Mouse (Mus musculus) heart, embryonic 13.5 days (tissue): ENCODE data around the gene Shkbp1. TPM values are rescaled to one million over a fixed set of nuclear protein-coding genes. Genes with fewer than 3 reads are reported as not detected.

Experiments
- ATAC-seq: fragments of 200-750 bp; cut with Nextera tagmentation; 2 replicates; pipeline ENCODE4 v1.8.0; 2017; ENCODE audit warnings: moderate TSS enrichment; ENCODE audit not compliant: insufficient number of reproducible peaks, low FRiP score, low TSS enrichment; ENCODE audit errors: extremely low read depth
- H3K27ac ChIP-seq: fragments of 300-500 bp; sonication (generic); replicated peaks from 2 replicates; pipeline ENCODE4 v1.5.1; 2015; ENCODE audit warnings: moderate library complexity, mild to moderate bottlenecking, inconsistent platforms
- H3K27me3 ChIP-seq: fragments of 300-500 bp; sonication (generic); replicated peaks from 2 replicates; pipeline ENCODE4 v1.6.1; 2015; ENCODE audit warnings: mild to moderate bottlenecking, inconsistent platforms
- H3K36me3 ChIP-seq: fragments of 300-500 bp; sonication (generic); 2 replicates; pipeline ENCODE4 v1.6.1; 2015; ENCODE audit warnings: mild to moderate bottlenecking, inconsistent platforms
- H3K4me1 ChIP-seq: fragments of 300-500 bp; sonication (generic); 2 replicates; pipeline ENCODE4 v1.6.1; 2015; ENCODE audit warnings: inconsistent platforms
- H3K4me2 ChIP-seq: fragments of 300-500 bp; sonication (generic); 2 replicates; pipeline ENCODE4 v1.6.1; 2015; ENCODE audit warnings: inconsistent platforms, mild to moderate bottlenecking, moderate library complexity
- H3K4me3 ChIP-seq: fragments of 300-500 bp; sonication (generic); 2 replicates; pipeline ENCODE4 v1.5.1; 2015; ENCODE audit warnings: moderate library complexity, mild to moderate bottlenecking, inconsistent platforms
- H3K9ac ChIP-seq: fragments of 300-500 bp; sonication (generic); 2 replicates; pipeline ENCODE4 v1.6.1; 2015; ENCODE audit warnings: inconsistent platforms, mild to moderate bottlenecking, moderate library complexity
- H3K9me3 ChIP-seq: fragments of 300-500 bp; sonication (generic); 2 replicates; pipeline ENCODE4 v1.6.1; 2016; ENCODE audit warnings: inconsistent platforms
- WGBS: fragments of 180-500 bp; shearing (Covaris S2); methylation state at CpG from one replicate; pipeline ENCODE4 v1.1.7; 2015; ENCODE audit warnings: mixed read lengths; 5-methylcytosine and 5-hydroxymethylcytosine counted together
- polyA plus RNA-seq: library from polyadenylated mRNA; unstranded; fragments of >200 nt; fragmentation: Nextera tagmentation; extraction: Ambion mirVana; gene quantifications from 2 replicates; pipeline ENCODE4 v1.2.1, GENCODE M21; 2015

Shkbp1 gene
- polyA plus RNA-seq, 1 experiment from 2014 or later, result 32.2 TPM

DNA sequence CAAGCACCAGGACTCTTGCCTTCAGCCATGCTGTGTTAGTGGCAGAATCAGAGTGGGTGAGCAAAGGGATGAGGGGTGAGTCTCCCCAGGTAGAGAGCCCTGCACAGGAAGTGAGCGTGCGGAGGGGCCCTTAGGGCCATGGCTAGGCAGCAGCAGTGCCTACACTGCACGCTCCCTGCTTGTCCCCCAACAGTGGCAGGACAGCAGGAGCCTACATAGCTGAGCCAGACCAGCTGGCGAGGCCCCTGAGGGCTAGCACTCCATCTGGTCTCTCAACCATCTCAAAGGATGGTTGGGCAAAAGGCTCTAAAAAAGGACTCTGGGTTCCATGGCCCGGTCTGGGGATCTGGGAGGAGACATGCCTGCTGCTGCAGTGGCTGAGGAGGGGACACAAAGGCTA lies 28.3 kb upstream of the Shkbp1 start:
- H3K4me2 ChIP-seq, result no peak overlapping the region
- 75% methylated on average over 5 of the region's 5 CpGs for WGBS
- H3K9me3 ChIP-seq, result no peaks in the 10 kb centered on the region
- no peak overlapping the region for H3K27ac ChIP-seq
- H3K4me1 ChIP-seq, result no peaks in the 10 kb centered on the region
- peaks cover 37% of the 10 kb centered on the region for H3K27me3 ChIP-seq
- H3K4me3 ChIP-seq, result no peak overlapping the region
- ATAC-seq, result no peak
- no peak overlapping the region for H3K9ac ChIP-seq
- no peaks in the 10 kb centered on the region for H3K36me3 ChIP-seq

DNA sequence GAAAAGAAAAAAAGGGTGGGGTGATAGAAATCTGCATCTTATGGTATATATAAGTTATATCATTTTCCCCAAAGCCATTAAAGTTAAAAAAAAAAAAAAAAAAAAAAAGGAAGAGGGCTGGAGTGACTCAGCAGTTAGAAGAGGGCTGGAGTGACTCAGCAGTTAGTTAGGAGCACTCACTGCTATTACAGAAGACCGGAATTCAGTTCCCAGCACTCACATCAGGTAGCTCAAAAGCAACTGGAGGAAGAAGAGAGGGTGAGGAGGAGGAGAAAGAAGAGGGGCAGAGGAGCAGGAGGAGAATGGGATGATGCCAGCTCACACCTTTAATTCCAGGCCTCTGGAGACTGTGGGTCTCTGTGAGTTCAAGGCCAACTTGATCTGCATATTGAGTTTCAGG lies 27.4 kb upstream of the Shkbp1 start:
- no peaks in the 10 kb centered on the region for H3K36me3 ChIP-seq
- peaks cover 45% of the 10 kb centered on the region for H3K27me3 ChIP-seq
- H3K9ac ChIP-seq, result no peak overlapping the region
- no peak overlapping the region for H3K4me3 ChIP-seq
- no peak overlapping the region for H3K27ac ChIP-seq
- H3K4me2 ChIP-seq, result no peak overlapping the region
- H3K4me1 ChIP-seq, result no peaks in the 10 kb centered on the region
- ATAC-seq, result peak; percentile 61; the same call in 1 of the 2 replicates
- no peaks in the 10 kb centered on the region for H3K9me3 ChIP-seq
- WGBS, result 81% methylated on average over 1 of the region's 1 CpGs

DNA sequence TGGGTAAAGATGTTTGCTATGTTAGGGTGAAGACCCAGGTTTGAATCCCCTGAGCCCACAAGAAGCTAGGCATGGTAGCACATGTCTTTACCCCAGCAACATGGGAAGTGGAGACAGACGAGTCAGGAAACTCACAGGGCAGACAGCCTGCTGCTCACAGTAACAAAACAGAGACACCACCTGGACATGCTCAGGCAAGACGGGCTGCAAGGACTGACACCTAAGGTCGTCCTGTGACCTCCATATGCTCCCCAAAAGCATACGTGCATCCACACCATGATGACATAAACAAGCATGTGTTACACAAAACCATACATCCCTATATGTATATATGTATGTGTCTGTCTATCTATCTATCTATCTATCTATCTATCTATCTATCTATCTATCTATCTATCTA lies 25.7 kb upstream of the Shkbp1 start:
- H3K27me3 ChIP-seq, result peaks cover 59% of the 10 kb centered on the region
- no peak overlapping the region for H3K4me3 ChIP-seq
- H3K4me1 ChIP-seq, result no peaks in the 10 kb centered on the region
- no peak overlapping the region for H3K27ac ChIP-seq
- no peak for ATAC-seq
- WGBS, result 42% methylated on average over 4 of the region's 4 CpGs
- no peaks in the 10 kb centered on the region for H3K36me3 ChIP-seq
- no peak overlapping the region for H3K4me2 ChIP-seq
- no peak overlapping the region for H3K9ac ChIP-seq
- H3K9me3 ChIP-seq, result no peaks in the 10 kb centered on the region

DNA sequence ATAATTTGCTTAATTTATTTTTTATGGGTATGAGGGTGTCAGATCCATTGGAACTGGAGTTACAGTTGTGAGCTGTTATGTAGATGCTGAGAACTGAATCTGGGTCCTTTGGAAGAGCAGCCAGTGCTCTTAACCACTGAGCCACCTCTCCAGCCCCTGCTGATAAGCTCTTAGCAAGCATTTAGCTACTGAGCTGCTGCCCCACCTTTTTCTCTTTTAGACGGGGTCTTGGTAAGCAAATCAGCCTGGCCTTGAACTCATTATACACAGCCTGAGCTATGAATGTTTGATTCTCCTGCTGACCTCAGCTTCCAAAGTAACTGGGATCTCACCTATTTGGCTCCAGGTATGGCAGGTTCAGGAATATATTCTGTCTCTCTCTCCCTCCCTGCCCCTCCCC lies 25.2 kb upstream of the Shkbp1 start:
- Histone ChIP-seq H3K27ac (no peak overlapping the region), H3K9ac (no peak overlapping the region), H3K4me3 (no peak overlapping the region), H3K4me1 (no peaks in the 10 kb centered on the region), H3K4me2 (no peak overlapping the region), H3K36me3 (no peaks in the 10 kb centered on the region), H3K9me3 (no peaks in the 10 kb centered on the region; the same call in 1 of the 2 replicates), H3K27me3 (peaks cover 64% of the 10 kb centered on the region)
- no peak for ATAC-seq
- 33% methylated on average over 1 of the region's 1 CpGs for WGBS

DNA sequence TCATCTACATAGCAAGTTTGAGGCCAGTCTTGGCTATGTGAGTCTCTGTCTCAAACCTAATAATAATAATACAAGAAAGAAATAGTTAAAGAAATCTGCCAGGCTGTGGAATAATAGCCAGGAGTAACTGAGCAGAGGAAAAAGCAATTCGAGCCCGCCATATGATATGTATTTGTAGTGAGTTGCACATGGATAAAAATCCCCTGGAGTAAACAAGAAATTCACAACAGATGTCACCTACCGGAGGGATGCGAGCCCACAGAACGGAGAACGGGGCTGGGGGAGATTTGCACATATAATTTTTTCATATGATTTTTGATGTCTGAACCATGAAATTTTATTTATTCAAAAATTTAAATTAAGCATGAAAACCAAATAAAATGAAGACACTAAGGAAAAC lies 24.0 kb upstream of the Shkbp1 start:
- no peaks in the 10 kb centered on the region; the same call in 1 of the 2 replicates for H3K9me3 ChIP-seq
- H3K4me2 ChIP-seq, result no peak overlapping the region
- WGBS, result 77% methylated on average over 6 of the region's 6 CpGs
- no peaks in the 10 kb centered on the region for H3K36me3 ChIP-seq
- peaks cover 71% of the 10 kb centered on the region for H3K27me3 ChIP-seq
- no peaks in the 10 kb centered on the region for H3K4me1 ChIP-seq
- ATAC-seq, result no peak
- no peak overlapping the region for H3K4me3 ChIP-seq
- no peak overlapping the region for H3K27ac ChIP-seq
- no peak overlapping the region for H3K9ac ChIP-seq

DNA sequence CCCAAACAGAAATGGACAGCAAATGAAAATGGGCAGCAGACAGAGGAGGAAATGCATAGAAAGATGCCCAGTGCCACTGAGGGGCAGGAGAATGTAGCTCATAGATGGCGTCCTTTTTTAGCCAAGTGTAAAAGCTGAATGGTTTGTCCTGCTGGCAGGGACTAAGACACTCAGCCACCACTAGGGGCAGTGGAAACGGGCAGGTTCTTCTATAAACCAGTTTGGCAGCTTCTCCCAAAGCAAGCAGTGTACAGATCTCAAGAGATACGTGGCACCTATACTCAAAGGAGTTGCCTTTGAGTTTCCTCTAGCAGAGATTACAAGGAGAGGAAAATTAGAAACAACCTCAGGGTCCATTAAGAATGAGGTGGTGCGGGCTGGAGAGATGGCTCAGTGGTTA lies 22.6 kb upstream of the Shkbp1 start:
- Histone ChIP-seq H3K36me3 (no peaks in the 10 kb centered on the region), H3K4me3 (no peak overlapping the region), H3K4me1 (no peaks in the 10 kb centered on the region), H3K27me3 (peaks cover 76% of the 10 kb centered on the region), H3K27ac (no peak overlapping the region), H3K9ac (no peak overlapping the region), H3K4me2 (no peak overlapping the region), H3K9me3 (no peaks in the 10 kb centered on the region; the same call in 1 of the 2 replicates)
- 17% methylated on average over 4 of the region's 4 CpGs for WGBS
- ATAC-seq, result no peak

DNA sequence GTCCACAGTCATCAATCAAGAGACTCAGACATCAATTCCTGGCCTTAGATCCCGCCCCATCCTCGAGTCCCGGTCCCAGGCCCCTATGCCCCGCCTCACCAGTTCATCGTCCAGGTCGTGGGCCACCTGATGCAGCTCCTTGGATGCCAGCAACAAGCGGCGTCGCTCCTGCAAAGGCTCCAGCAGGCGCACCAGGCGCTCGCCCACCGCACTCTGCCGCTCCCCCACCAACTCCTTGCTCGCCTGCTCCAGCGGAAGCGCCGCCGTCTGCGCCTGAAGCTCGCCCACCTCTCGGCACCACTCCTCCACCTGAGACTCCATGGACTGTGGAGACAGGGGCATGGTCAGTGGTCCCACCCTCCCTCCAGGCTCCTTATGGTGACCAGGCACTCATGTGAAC lies 19.5 kb upstream of the Shkbp1 start:
- peaks cover 5% of the 10 kb centered on the region for H3K4me1 ChIP-seq
- ATAC-seq, result no peak
- no peak overlapping the region for H3K9ac ChIP-seq
- no peak overlapping the region for H3K27ac ChIP-seq
- no peak overlapping the region for H3K4me3 ChIP-seq
- WGBS, result 3% methylated on average over 22 of the region's 22 CpGs
- H3K4me2 ChIP-seq, result no peak overlapping the region
- peaks cover 94% of the 10 kb centered on the region for H3K27me3 ChIP-seq
- H3K9me3 ChIP-seq, result no peaks in the 10 kb centered on the region; the same call in 1 of the 2 replicates
- no peaks in the 10 kb centered on the region for H3K36me3 ChIP-seq

DNA sequence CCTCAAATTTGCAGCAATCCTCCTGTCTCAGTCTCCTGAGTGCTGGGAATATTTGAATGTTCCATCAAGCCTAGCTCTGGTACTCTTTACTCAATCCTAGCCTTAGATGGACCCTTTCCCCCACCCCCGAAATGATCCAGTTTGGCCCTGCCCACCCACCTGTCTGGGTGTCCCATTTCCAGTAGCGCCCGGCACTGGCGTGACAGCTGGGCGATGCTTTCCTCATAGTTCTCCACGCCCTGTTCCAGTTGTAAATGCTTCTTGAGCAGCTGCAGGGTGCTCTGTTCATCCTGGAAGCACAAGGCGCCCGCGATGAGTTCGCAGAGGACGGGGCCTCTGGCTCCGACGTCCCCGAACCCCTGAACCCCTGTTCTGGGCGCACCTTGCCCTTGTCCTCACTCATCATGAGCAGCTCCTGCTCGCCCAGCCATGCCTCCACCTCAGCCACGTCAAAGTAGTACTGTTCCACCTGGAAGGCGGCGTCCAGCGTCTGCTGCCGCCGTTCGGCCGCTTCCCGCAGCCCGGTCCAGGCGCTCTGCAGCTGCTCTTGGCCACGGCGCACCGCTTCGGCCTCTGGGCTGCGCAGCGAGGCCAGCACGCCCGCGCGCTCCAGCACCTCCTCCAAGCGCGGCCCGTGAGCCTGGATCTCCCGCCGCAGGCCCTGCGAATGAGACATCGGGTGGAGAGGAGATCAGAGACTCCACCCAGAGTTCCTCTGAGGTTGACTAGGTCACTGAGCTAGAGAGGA lies 16.1 kb upstream of the Shkbp1 start:
- H3K36me3 ChIP-seq, result no peaks in the 10 kb centered on the region
- WGBS, result 6% methylated on average over 44 of the region's 44 CpGs
- no peak for ATAC-seq

DNA sequence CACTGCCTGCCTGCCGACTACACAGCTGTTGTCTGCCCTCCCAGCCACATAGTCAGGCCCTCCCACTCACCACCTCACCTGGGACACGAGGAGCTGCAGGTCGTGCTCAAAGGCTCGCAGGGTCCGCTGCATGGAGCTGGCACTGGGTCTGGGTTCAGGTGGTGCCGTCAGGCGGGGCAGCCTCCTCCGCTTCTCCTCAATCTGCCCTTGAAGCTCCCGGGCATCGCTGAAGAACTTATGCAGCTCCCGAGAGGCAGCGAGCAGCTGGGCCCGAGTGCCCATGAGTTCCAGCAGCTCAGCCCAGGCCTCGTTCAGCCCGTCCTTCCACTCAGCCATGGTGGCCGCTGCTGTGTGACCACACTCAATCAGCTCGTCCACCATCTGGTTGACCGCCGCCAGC lies 13.3 kb upstream of the Shkbp1 start:
- 81% methylated on average over 19 of the region's 19 CpGs for WGBS

More for the DNA sequence above, 16.1 kb upstream of the Shkbp1 start:
- peaks cover 97% of the 10 kb centered on the region for H3K27me3 ChIP-seq
- H3K9me3 ChIP-seq, result peaks cover 5% of the 10 kb centered on the region; the same call in 1 of the 2 replicates
- peaks cover 10% of the 10 kb centered on the region for H3K4me1 ChIP-seq
- H3K9ac ChIP-seq, result 0 out of 2 replicates have a peak overlapping the region, but pooled peaks have one; percentile 40
- H3K4me2 ChIP-seq, result peak overlapping the region; percentile 56
- H3K4me3 ChIP-seq, result peak overlapping the region; percentile 32
- no peak overlapping the region for H3K27ac ChIP-seq

DNA sequence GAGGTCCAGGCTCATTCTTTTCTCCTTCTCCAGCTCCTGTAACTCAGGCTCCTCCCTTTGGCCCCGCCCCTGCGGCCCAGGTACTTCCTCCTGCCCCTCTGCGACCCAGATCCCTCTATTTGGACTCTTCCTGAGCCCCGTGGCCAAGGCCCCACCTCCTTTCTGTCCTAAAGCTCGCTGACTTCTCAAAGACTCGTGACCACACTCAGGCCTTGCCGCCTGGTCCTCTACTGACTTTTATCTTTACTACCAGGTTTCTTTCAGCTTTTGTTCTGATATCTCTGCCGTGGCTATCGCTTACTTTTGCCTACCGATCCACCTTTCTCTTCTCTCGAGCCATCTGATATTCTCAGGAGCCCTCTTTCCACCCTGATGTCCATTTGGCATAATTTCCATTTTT lies 12.2 kb upstream of the Shkbp1 start:
- Histone ChIP-seq H3K9me3 (peaks cover 5% of the 10 kb centered on the region; the same call in 1 of the 2 replicates), H3K4me1 (peaks cover 26% of the 10 kb centered on the region), H3K27me3 (peaks cover 100% of the 10 kb centered on the region), H3K4me2 (peak overlapping the region; percentile 14), H3K4me3 (peak overlapping the region; percentile 3; the same call in 1 of the 2 replicates), H3K9ac (no peak overlapping the region), H3K36me3 (no peaks in the 10 kb centered on the region), H3K27ac (no peak overlapping the region)
- WGBS, result 12% methylated on average over 11 of the region's 11 CpGs
- no peak for ATAC-seq

More for the DNA sequence above, 13.3 kb upstream of the Shkbp1 start:
- peaks cover 5% of the 10 kb centered on the region; the same call in 1 of the 2 replicates for H3K9me3 ChIP-seq
- H3K36me3 ChIP-seq, result no peaks in the 10 kb centered on the region
- H3K4me3 ChIP-seq, result no peak overlapping the region
- no peak overlapping the region for H3K27ac ChIP-seq
- H3K9ac ChIP-seq, result no peak overlapping the region
- ATAC-seq, result no peak
- peaks cover 21% of the 10 kb centered on the region for H3K4me1 ChIP-seq
- H3K4me2 ChIP-seq, result no peak overlapping the region
- peaks cover 100% of the 10 kb centered on the region for H3K27me3 ChIP-seq

DNA sequence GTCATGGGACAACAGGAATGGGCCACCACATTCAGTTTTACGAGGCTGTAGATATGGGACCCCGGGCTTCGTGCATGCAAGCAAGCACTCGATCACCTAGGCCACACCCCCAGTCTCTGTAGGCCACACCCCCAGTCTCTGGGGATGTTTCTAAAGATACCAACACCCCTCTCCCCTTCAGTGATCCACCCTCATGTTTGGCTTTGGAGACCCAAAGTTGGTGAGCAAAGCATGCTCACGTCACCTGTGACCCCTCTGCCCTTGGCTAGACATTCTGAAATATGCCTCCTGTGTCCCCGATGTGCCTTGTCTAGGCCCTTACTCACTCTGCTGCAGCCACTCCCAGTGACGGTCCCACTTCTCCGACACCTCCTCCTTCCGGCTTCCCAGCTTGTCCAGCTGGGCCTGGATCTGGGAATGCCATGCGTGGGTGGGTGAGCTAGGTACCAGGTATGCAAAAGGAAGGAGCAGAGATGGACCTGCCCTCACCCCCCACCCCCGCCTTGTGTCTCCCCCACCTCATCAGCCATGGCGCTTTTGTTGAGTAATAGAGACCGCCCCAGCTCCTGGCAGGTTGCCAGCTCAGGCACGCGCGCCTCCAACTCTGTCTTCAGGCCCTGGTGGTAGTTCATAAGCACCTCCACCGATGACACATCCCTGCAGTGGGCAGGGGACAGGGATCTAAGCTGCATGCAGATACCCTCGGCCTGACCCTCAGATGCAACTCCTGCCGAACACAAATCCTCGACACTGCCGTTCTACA lies 10.4 kb upstream of the Shkbp1 start:
- H3K4me1 ChIP-seq, result peaks cover 22% of the 10 kb centered on the region
- 38% methylated on average over 21 of the region's 21 CpGs for WGBS
- no peak overlapping the region for H3K4me2 ChIP-seq
- H3K4me3 ChIP-seq, result no peak overlapping the region
- ATAC-seq, result no peak
- no peak overlapping the region for H3K27ac ChIP-seq
- peaks cover 94% of the 10 kb centered on the region for H3K27me3 ChIP-seq
- no peak overlapping the region for H3K9ac ChIP-seq
- H3K9me3 ChIP-seq, result peaks cover 5% of the 10 kb centered on the region; the same call in 1 of the 2 replicates
- H3K36me3 ChIP-seq, result no peaks in the 10 kb centered on the region
